Mouse (Mus musculus) right cerebral cortex, postnatal 36 days (tissue): ENCODE results near the gene Dhrs7b.
"Not testable (repeated sequence)": the region's sequence is repeated elsewhere in the genome, so short reads cannot be mapped to it uniquely, and the experiment has no call there.

ENCODE experiments used
- DNase-seq, 2 experiments: peaks; one replicate each; pipeline ENCODE4 v3.0.0; 2022; ENCODE audit warnings: low spot score in 2 of 2, mixed read lengths in 1 of 2

The Dhrs7b gene

GRCm38 (mm10) chr11:60841467-60842200 is 11.2 kb downstream of the Dhrs7b start:
- DNase-seq, result no peak

GRCm38 (mm10) chr11:60843412-60843811 is 13.0 kb downstream of the Dhrs7b start:
- no peak for DNase-seq

GRCm38 (mm10) chr11:60845415-60845814 is 15.0 kb downstream of the Dhrs7b start:
- no peak for DNase-seq

GRCm38 (mm10) chr11:60856587-60856986 is 26.2 kb downstream of the Dhrs7b start:
- DNase-seq, result no peak

- DNase-seq, result no peak
Observed at GRCm38 (mm10) chr11:60861993-60862392, 31.6 kb downstream of the Dhrs7b start.

- no peak for DNase-seq
Observed at GRCm38 (mm10) chr11:60863196-60863595, 32.8 kb downstream of the Dhrs7b start.

- DNase-seq, result no peak
Observed at GRCm38 (mm10) chr11:60864166-60864565, 33.7 kb downstream of the Dhrs7b start.

GRCm38 (mm10) chr11:60864916-60865315 is 34.5 kb downstream of the Dhrs7b start:
- no peak for DNase-seq

- no peak for DNase-seq
Observed at GRCm38 (mm10) chr11:60866021-60866420, 35.6 kb downstream of the Dhrs7b start.

- DNase-seq, result no peak
Observed at GRCm38 (mm10) chr11:60867456-60867855, 37.0 kb downstream of the Dhrs7b start.

GRCm38 (mm10) chr11:60867904-60868303 is 37.5 kb downstream of the Dhrs7b start:
- no peak for DNase-seq

- not testable (repeated sequence) for DNase-seq
Observed at GRCm38 (mm10) chr11:60869471-60869870, 39.0 kb downstream of the Dhrs7b start.

- DNase-seq, result no peak
Observed at GRCm38 (mm10) chr11:60871409-60871808, 41.0 kb downstream of the Dhrs7b start.

- DNase-seq, result no peak
Observed at GRCm38 (mm10) chr11:60873101-60873500, 42.7 kb downstream of the Dhrs7b start.

- peak; percentile 39 to 41 for DNase-seq
Observed at GRCm38 (mm10) chr11:60878056-60878612, 47.7 kb downstream of the Dhrs7b start.

- DNase-seq, result peak; percentile 97 to 98
Observed at GRCm38 (mm10) chr11:60878675-60879294, 48.4 kb downstream of the Dhrs7b start, which contains the start of gene Tmem11. Tmem11 (minus strand) TSS chr11:60879272.

GRCm38 (mm10) chr11:60879423-60879822 is 49.0 kb downstream of the Dhrs7b start:
- peak in 1 of 2 experiments; percentile 54 for DNase-seq

GRCm38 (mm10) chr11:60880559-60880958 is 50.1 kb downstream of the Dhrs7b start:
- no peak for DNase-seq

- DNase-seq, result no peak
Observed at GRCm38 (mm10) chr11:60882386-60882785, 52.0 kb downstream of the Dhrs7b start.

GRCm38 (mm10) chr11:60886986-60887385 is 56.6 kb downstream of the Dhrs7b start:
- DNase-seq, result not testable (repeated sequence)

- no peak for DNase-seq
Observed at GRCm38 (mm10) chr11:60889861-60890260, 59.4 kb downstream of the Dhrs7b start.

- DNase-seq, result no peak
Observed at GRCm38 (mm10) chr11:60890286-60890685, 59.9 kb downstream of the Dhrs7b start.

GRCm38 (mm10) chr11:60890744-60891143 is 60.3 kb downstream of the Dhrs7b start:
- DNase-seq, result no peak
